Mouse (Mus musculus): Measurements from ENCODE around the gene Pcsk6. TPM values are rescaled to one million over a fixed set of nuclear protein-coding genes. Genes with fewer than 3 reads are reported as not detected.
"Not testable (repeated sequence)": the region's sequence is repeated elsewhere in the genome, so short reads cannot be mapped to it uniquely, and the experiment has no call there.

Pcsk6 gene
- total RNA-seq, 1 experiment, result 62.6 TPM

- Histone ChIP-seq H3K4me3 (ENCODE audit: insufficient read depth in 1 of 2, low read depth in 1 of 2, low read length in 2 of 2, poor library complexity in 1 of 2, severe bottlenecking in 1 of 2) (no peak overlapping the region), H3K4me1 (ENCODE audit: control insufficient read depth in 2 of 2, insufficient read depth in 2 of 2, low read length in 2 of 2, poor library complexity in 1 of 2) (peaks cover 0 to 2% of the 10 kb centered on the region in 2 experiments; a peak in 1 of 4 replicates), H3K9me3 (ENCODE audit: control insufficient read depth, insufficient read depth, low read depth, low read length) (no peaks in the 10 kb centered on the region), H3K36me3 (ENCODE audit: control insufficient read depth, insufficient read depth, low read length, poor library complexity, severe bottlenecking) (peaks cover 4% of the 10 kb centered on the region; the same call in 1 of the 2 replicates), H3K27ac (ENCODE audit: insufficient read depth, low read depth, low read length, poor library complexity, severe bottlenecking) (no peak overlapping the region), H3K9ac (ENCODE audit: insufficient read depth, low read depth, low read length, poor library complexity, severe bottlenecking) (no peak overlapping the region)
- DNase-seq (ENCODE audit: low read depth, low spot score), result peak; percentile 13
- TF ChIP-seq HCFC1 (IDR thresholded peaks at IDR 0.05; ENCODE audit: borderline replicate concordance, insufficient read depth, low read length) (no peak), MAFK (IDR thresholded peaks at IDR 0.05; ENCODE audit: insufficient read depth, low read depth, low read length) (no peak), ZNF384 (IDR thresholded peaks at IDR 0.05; ENCODE audit: low read depth, low read length) (no peak), ZC3H11A (IDR thresholded peaks at IDR 0.05; ENCODE audit: borderline replicate concordance, low read depth, low read length) (no peak), CHD2 (IDR thresholded peaks at IDR 0.05; ENCODE audit: low read depth, low read length) (no peak)
- in situ Hi-C loops (cut with MboI; ENCODE audit: low sequenced_read_pairs in 2 of 2, unreplicated experiment in 2 of 2), result no loop called here
These were observed 56.9 kb downstream of the Pcsk6 start for GRCm38 (mm10) chr7:65918431-65918830.

DNA sequence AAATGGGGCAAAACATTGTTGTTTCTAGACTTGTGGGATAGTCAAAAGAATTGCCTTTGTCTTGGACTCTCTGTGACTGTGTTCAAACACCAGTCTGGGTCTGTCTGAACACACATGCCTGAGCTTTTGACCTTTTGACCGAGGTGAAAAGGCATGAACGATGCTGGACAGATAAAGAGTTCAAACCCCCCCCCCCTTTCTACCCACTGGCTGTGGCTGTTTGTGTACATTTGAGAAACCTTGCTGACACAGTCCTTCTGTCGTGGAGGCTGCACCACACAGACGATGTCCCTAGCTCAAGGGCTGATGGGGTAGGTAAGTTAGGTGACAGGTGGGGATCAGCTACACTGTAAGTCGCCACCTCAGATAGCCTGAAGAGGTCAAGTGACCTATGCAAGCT is 67.9 kb downstream of the Pcsk6 start:
- Histone ChIP-seq H3K4me1 (ENCODE audit: control insufficient read depth in 2 of 2, insufficient read depth in 2 of 2, low read length in 2 of 2, poor library complexity in 1 of 2) (no peaks in the 10 kb centered on the region), H3K9ac (ENCODE audit: insufficient read depth, low read depth, low read length, poor library complexity, severe bottlenecking) (no peak overlapping the region), H3K9me3 (ENCODE audit: control insufficient read depth, insufficient read depth, low read depth, low read length) (no peaks in the 10 kb centered on the region), H3K27ac (ENCODE audit: insufficient read depth, low read depth, low read length, poor library complexity, severe bottlenecking) (no peak overlapping the region), H3K36me3 (ENCODE audit: control insufficient read depth, insufficient read depth, low read length, poor library complexity, severe bottlenecking) (peaks cover 12% of the 10 kb centered on the region; the same call in 1 of the 2 replicates), H3K4me3 (ENCODE audit: insufficient read depth in 1 of 2, low read depth in 1 of 2, low read length in 2 of 2, poor library complexity in 1 of 2, severe bottlenecking in 1 of 2) (no peak overlapping the region)
- no peak for DNase-seq (ENCODE audit: low read depth, low spot score)
- in situ Hi-C loops (cut with MboI; ENCODE audit: low sequenced_read_pairs in 2 of 2, unreplicated experiment in 2 of 2), result no loop called here
- TF ChIP-seq CHD2 (IDR thresholded peaks at IDR 0.05; ENCODE audit: low read depth, low read length) (no peak), MAFK (IDR thresholded peaks at IDR 0.05; ENCODE audit: insufficient read depth, low read depth, low read length) (no peak), ZC3H11A (IDR thresholded peaks at IDR 0.05; ENCODE audit: borderline replicate concordance, low read depth, low read length) (no peak), ZNF384 (IDR thresholded peaks at IDR 0.05; ENCODE audit: low read depth, low read length) (no peak), HCFC1 (IDR thresholded peaks at IDR 0.05; ENCODE audit: borderline replicate concordance, insufficient read depth, low read length) (no peak)

DNA sequence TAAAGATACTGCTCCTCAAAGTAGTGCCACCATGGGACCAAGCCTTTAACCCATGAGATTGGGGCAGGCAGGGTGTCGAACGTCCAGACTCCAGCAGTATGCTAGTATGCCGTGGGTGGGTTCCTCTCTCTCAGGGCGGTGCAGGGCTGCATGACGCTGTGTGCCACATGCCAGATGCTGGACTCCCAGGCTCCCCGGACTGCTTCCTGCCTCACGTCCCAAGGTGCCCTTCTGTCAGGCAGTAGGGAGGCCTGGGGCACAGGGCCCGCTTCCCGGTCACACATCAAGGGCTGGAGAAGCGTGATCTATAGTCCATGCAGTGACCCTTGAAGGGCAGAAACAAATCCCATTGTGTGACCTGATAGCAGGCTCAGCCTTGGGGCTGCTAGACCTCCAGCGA is 68.9 kb downstream of the Pcsk6 start:
- H3K4me3 ChIP-seq (ENCODE audit: insufficient read depth in 1 of 2, low read depth in 1 of 2, low read length in 2 of 2, poor library complexity in 1 of 2, severe bottlenecking in 1 of 2), result no peak overlapping the region
- in situ Hi-C loops (cut with MboI; ENCODE audit: low sequenced_read_pairs in 2 of 2, unreplicated experiment in 2 of 2), result no loop called here
- no peak overlapping the region for H3K9ac ChIP-seq (ENCODE audit: insufficient read depth, low read depth, low read length, poor library complexity, severe bottlenecking)
- DNase-seq (ENCODE audit: low read depth, low spot score), result no peak
- TF ChIP-seq CHD2 (IDR thresholded peaks at IDR 0.05; ENCODE audit: low read depth, low read length) (no peak), HCFC1 (IDR thresholded peaks at IDR 0.05; ENCODE audit: borderline replicate concordance, insufficient read depth, low read length) (no peak), MAFK (IDR thresholded peaks at IDR 0.05; ENCODE audit: insufficient read depth, low read depth, low read length) (no peak), ZNF384 (IDR thresholded peaks at IDR 0.05; ENCODE audit: low read depth, low read length) (no peak), ZC3H11A (IDR thresholded peaks at IDR 0.05; ENCODE audit: borderline replicate concordance, low read depth, low read length) (no peak)
- H3K27ac ChIP-seq (ENCODE audit: insufficient read depth, low read depth, low read length, poor library complexity, severe bottlenecking), result no peak overlapping the region
- H3K4me1 ChIP-seq (ENCODE audit: control insufficient read depth in 2 of 2, insufficient read depth in 2 of 2, low read length in 2 of 2, poor library complexity in 1 of 2), result no peaks in the 10 kb centered on the region
- no peaks in the 10 kb centered on the region for H3K9me3 ChIP-seq (ENCODE audit: control insufficient read depth, insufficient read depth, low read depth, low read length)
- H3K36me3 ChIP-seq (ENCODE audit: control insufficient read depth, insufficient read depth, low read length, poor library complexity, severe bottlenecking), result peaks cover 12% of the 10 kb centered on the region; the same call in 1 of the 2 replicates

DNA sequence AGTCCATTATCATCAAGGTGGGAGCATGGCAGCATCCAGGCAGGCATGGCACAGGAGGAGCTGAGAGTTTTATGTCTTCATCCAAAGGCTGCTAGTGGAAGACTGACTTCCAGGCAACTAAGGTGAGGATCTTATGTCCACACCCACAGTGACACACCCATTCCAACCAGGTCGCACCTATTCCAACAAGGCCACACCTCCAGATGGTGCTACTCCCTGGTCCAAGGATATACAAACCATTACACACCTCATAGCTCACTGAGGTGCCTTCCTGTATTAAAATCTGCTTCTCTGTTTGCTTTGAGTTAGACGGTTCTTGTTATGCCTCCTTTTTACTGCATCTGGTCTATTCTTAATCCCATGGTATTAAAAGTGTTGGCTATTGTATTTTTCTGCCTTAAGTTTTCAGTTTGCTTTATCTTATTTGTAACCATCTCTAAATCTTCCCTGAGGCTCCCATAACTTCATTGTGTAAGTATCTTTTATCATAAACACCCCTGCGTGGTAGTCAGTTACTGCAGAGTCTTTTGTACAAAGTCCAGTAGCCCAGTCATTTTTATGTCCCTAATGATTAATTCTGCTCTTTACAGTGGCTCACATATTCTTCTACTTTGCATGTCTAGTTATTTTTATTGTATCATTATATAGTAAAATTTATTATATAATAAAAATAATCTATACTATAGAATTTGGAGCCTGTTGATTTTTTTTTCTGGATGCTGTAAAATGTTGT is 72.9 kb downstream of the Pcsk6 start:
- H3K9ac ChIP-seq (ENCODE audit: insufficient read depth, low read depth, low read length, poor library complexity, severe bottlenecking); in situ Hi-C loops (cut with MboI; ENCODE audit: low sequenced_read_pairs in 2 of 2, unreplicated experiment in 2 of 2); H3K36me3 ChIP-seq (ENCODE audit: control insufficient read depth, insufficient read depth, low read length, poor library complexity, severe bottlenecking); H3K4me3 ChIP-seq (ENCODE audit: insufficient read depth in 1 of 2, low read depth in 1 of 2, low read length in 2 of 2, poor library complexity in 1 of 2, severe bottlenecking in 1 of 2); H3K27ac ChIP-seq (ENCODE audit: insufficient read depth, low read depth, low read length, poor library complexity, severe bottlenecking); DNase-seq (ENCODE audit: low read depth, low spot score); H3K4me1 ChIP-seq (ENCODE audit: control insufficient read depth in 2 of 2, insufficient read depth in 2 of 2, low read length in 2 of 2, poor library complexity in 1 of 2); H3K9me3 ChIP-seq (ENCODE audit: control insufficient read depth, insufficient read depth, low read depth, low read length): not testable (repeated sequence)

- H3K4me3 ChIP-seq (ENCODE audit: insufficient read depth in 1 of 2, low read depth in 1 of 2, low read length in 2 of 2, poor library complexity in 1 of 2, severe bottlenecking in 1 of 2), result no peak overlapping the region
- H3K27ac ChIP-seq (ENCODE audit: insufficient read depth, low read depth, low read length, poor library complexity, severe bottlenecking), result no peak overlapping the region
- H3K4me1 ChIP-seq (ENCODE audit: control insufficient read depth in 2 of 2, insufficient read depth in 2 of 2, low read length in 2 of 2, poor library complexity in 1 of 2), result no peaks in the 10 kb centered on the region; a peak in 1 of 4 replicates
- in situ Hi-C loops (cut with MboI; ENCODE audit: low sequenced_read_pairs in 2 of 2, unreplicated experiment in 2 of 2), result no loop called here
- H3K9me3 ChIP-seq (ENCODE audit: control insufficient read depth, insufficient read depth, low read depth, low read length), result no peaks in the 10 kb centered on the region
- no peak overlapping the region for H3K9ac ChIP-seq (ENCODE audit: insufficient read depth, low read depth, low read length, poor library complexity, severe bottlenecking)
- TF ChIP-seq CHD2 (IDR thresholded peaks at IDR 0.05; ENCODE audit: low read depth, low read length) (no peak), MAFK (IDR thresholded peaks at IDR 0.05; ENCODE audit: insufficient read depth, low read depth, low read length) (no peak), ZNF384 (IDR thresholded peaks at IDR 0.05; ENCODE audit: low read depth, low read length) (no peak), HCFC1 (IDR thresholded peaks at IDR 0.05; ENCODE audit: borderline replicate concordance, insufficient read depth, low read length) (no peak)
- peaks cover 2% of the 10 kb centered on the region; the same call in 1 of the 2 replicates for H3K36me3 ChIP-seq (ENCODE audit: control insufficient read depth, insufficient read depth, low read length, poor library complexity, severe bottlenecking)
- no peak for DNase-seq (ENCODE audit: low read depth, low spot score)
These were observed 73.7 kb downstream of the Pcsk6 start for GRCm38 (mm10) chr7:65935211-65935610.

Measured in ES-E14 (cell line).